Mouse (Mus musculus): ENCODE measurements around the gene Naa60. TPM values are rescaled to one million over a fixed set of nuclear protein-coding genes. Genes with fewer than 3 reads are reported as not detected.

Gene Naa60
- polyA plus RNA-seq (2017; shearing (Covaris generic)) = 123 TPM

DNA sequence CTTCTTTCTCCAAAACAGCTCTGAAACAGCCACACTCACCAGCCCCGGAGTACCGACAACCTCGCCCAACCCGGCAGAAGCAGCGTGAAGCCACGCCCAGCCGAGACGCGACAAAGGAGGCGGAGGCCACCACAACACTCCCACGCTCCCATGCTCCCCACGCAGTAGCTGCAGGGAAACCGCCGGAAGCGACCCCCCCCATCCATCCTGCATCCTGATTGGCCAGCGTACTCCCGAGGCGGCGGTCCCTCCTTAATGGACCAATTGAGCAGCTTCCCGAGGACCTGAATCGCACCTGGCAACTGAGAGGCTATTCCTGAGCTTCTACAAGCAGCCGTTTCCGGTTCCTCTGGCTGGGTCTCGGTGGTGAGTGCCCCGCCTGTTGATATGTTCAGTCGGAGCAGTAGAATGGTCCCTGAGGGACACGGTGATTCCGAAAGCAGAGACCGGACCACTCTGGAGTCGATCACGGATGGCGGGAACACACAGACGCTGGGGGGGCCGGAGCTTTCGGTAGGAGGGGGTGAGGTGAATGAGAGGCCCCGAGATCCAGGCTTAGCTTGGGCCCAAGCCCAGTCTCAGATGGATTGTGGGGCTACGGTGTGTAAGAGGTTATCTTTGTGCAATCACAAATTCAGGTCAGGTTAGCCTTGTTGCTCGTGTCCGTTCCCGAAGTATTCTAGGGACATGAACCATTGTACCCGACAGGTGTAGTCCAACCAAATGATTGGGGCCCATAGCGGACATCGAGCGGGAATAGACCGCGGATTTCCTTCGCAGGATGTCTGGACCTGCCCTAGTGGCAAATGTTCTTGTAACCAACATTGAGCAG is at the start of gene Naa60:
TSS of gene Naa60 (plus strand) at position 160 of the 832 bp plus-strand sequence.

GRCm38 (mm10) chr16:3830588-3831109 is 41.5 kb upstream of the Naa60 start, which contains the start of gene Olfr15:
Gene Olfr15 (plus strand): TSS chr16:3830878.

GRCm38 (mm10) chr16:3846711-3847518 is 25.3 kb upstream of the Naa60 start, which contains the start of gene Zfp174:
Gene Zfp174 (plus strand): TSS chr16:3847268.

GRCm38 (mm10) chr16:3884201-3885064 is 12.3 kb downstream of the Naa60 start, which contains the start of the genes Zfp597 and Gm20695:
Gene Zfp597 (minus strand): TSS chr16:3884561.
Gene Gm20695 (plus strand): TSS chr16:3884648.

DNA sequence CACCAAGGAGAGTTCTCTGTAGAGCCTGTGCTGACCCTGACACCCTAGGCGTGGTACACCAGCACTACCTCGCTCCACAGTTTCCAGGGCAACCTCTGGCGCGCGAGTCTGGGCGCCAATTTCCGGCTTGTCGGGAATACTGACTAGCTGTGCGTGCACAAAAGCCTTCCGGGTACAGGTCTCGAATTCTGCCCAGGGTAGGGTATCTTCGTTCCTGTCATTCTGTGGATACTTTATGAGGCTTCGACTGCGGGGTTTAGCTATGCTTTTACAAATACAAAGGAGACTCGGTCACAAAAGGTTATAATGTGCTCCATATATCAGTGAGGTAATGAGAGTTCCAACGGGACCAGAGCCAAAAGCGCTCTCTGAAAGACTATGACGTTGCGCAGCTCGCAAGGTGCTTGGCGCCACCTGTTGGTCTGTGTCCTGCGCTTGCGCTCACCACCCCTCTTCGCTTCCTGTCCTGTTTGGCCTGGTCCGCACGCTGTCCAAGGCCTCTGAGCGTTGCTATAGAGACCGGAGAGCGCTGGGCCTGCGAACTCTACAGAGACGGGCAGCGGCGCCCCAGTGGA is 36.4 kb downstream of the Naa60 start, which contains the start of the genes 1700037C18Rik and Cluap1:
TSS of gene 1700037C18Rik (minus strand) at position 153 of the 575 bp plus-strand sequence.
TSS of gene Cluap1 (plus strand) at position 265 of the 575 bp plus-strand sequence.

Other genes starting within 250 kb of the Naa60 start
- gene Mefv, start 154.3 kb upstream of the Naa60 start, polyA plus RNA-seq (2017; shearing (Covaris generic)) = not detected
- gene Zfp263, start 128.3 kb upstream of the Naa60 start, polyA plus RNA-seq (2017; shearing (Covaris generic)) = 66.1 TPM
- gene Olfr15, start 41.5 kb upstream of the Naa60 start, polyA plus RNA-seq (2017; shearing (Covaris generic)) = 0.13 TPM
- gene Zfp174, start 25.1 kb upstream of the Naa60 start, polyA plus RNA-seq (2017; shearing (Covaris generic)) = 0.93 TPM
- 14.5 TPM for gene Zfp597, start 12.2 kb downstream of the Naa60 start, polyA plus RNA-seq (2017; shearing (Covaris generic))
- gene Gm20695, start 12.3 kb downstream of the Naa60 start, polyA plus RNA-seq (2017; shearing (Covaris generic)) = 1.3 TPM
- gene 1700037C18Rik, start 36.3 kb downstream of the Naa60 start, polyA plus RNA-seq (2017; shearing (Covaris generic)) = 11.6 TPM
- 30.3 TPM for gene Cluap1, start 36.4 kb downstream of the Naa60 start, polyA plus RNA-seq (2017; shearing (Covaris generic))
- gene Nlrc3, start 104.3 kb downstream of the Naa60 start, polyA plus RNA-seq (2017; shearing (Covaris generic)) = 61.6 TPM
- 32.7 TPM for gene Slx4, start 131.4 kb downstream of the Naa60 start, polyA plus RNA-seq (2017; shearing (Covaris generic))
- gene Dnase1, start 164.6 kb downstream of the Naa60 start, polyA plus RNA-seq (2017; shearing (Covaris generic)) = 14.7 TPM
- 78.0 TPM for gene Trap1, start 205.5 kb downstream of the Naa60 start, polyA plus RNA-seq (2017; shearing (Covaris generic))